Comparison of ENCODE assay signal across 12 mouse cellular contexts in genomic region chr8:116215286-116215860, GRCm38 (mm10).
"Had no signal": no experiment of that assay in that cellular context is flagged by ENCODE, and none has a peak within 500 bp of the region (broad histone marks: within the 10 kb centered on the region; RNA-seq: fewer than 3 reads in every experiment).

No protein-coding gene starts in this region.

- ATAC-seq: intestine, embryonic 16.5 days; liver, embryonic 12.5 days; midbrain, embryonic 16.5 days had no signal

- H3K4me2 ChIP-seq: hindbrain, embryonic 15.5 days; limb, embryonic 15.5 days; liver, embryonic 12.5 days; midbrain, embryonic 12.5 days; neural tube, embryonic 13.5 days had no signal

- H3K27ac ChIP-seq: hindbrain, embryonic 15.5 days; limb, embryonic 15.5 days; liver, embryonic 12.5 days; midbrain, embryonic 12.5 days; neural tube, embryonic 13.5 days had no signal

- H3K4me1 ChIP-seq: hindbrain, embryonic 15.5 days; limb, embryonic 15.5 days; liver, embryonic 12.5 days; midbrain, embryonic 12.5 days; neural tube, embryonic 13.5 days had no signal

- H3K4me3 ChIP-seq: hindbrain, embryonic 15.5 days; limb, embryonic 15.5 days; liver, embryonic 12.5 days; midbrain, embryonic 12.5 days; neural tube, embryonic 13.5 days had no signal

- H3K9ac ChIP-seq: hindbrain, embryonic 15.5 days; limb, embryonic 15.5 days; liver, embryonic 12.5 days; midbrain, embryonic 12.5 days; neural tube, embryonic 13.5 days had no signal

- H3K27me3 ChIP-seq: hindbrain, embryonic 15.5 days; limb, embryonic 15.5 days; liver, embryonic 12.5 days; midbrain, embryonic 12.5 days; neural tube, embryonic 13.5 days had no signal

- DNase-seq: layer of hippocampus, postnatal 36 days; lung, postnatal 10 days; retina, postnatal 1 day; right cerebral cortex, postnatal 14 days; thymus, postnatal 36 days had no signal

- H3K36me3 ChIP-seq: hindbrain, embryonic 15.5 days; limb, embryonic 15.5 days; liver, embryonic 12.5 days; midbrain, embryonic 12.5 days; neural tube, embryonic 13.5 days had no signal

- H3K9me3 ChIP-seq: hindbrain, embryonic 15.5 days; limb, embryonic 15.5 days; liver, embryonic 12.5 days; neural tube, embryonic 13.5 days had no signal
